Mouse (Mus musculus) bone marrow macrophage, adult 2 months (primary cell): ENCODE data around the gene Emilin3.

ENCODE experiments used
- CTCF ChIP-seq: IDR thresholded peaks from 2 replicates; pipeline ENCODE4 v1.5.1; 2012; ENCODE audit warnings: low read depth, mild to moderate bottlenecking, low read length, moderate library complexity
- POLR2A ChIP-seq: IDR thresholded peaks from 2 replicates; pipeline ENCODE4 v1.6.1; 2012; ENCODE audit warnings: mild to moderate bottlenecking, low read depth, low read length, borderline replicate concordance

GRCm38 (mm10) chr2:160912231-160912671, at the start of gene Emilin3:
- TF ChIP-seq CTCF (no peak), POLR2A (no peak)
